Mouse (Mus musculus) gastrocnemius, adult 8-10 months (tissue): ENCODE results near the gene Nuf2. TPM values are rescaled to one million over a fixed set of nuclear protein-coding genes. Genes with fewer than 3 reads are reported as not detected.

Source experiments
- DNase-seq, 2 experiments: peaks; one replicate each; pipeline ENCODE4 v3.0.0; 2022; ENCODE audit warnings: low spot score in 2 of 2
- total RNA-seq, 4 experiments: library from RNA; stranded (reverse); gene quantifications; 2 replicates each; pipeline ENCODE4 v1.2.4; 2022

Gene Nuf2
- total RNA-seq, 4 experiments from 2014 or later, result 0.24 TPM; not detected in 3

GRCm38 (mm10) chr1:169471185-169471584, 60.1 kb downstream of the Nuf2 start:
- DNase-seq, result no peak

GRCm38 (mm10) chr1:169467791-169468190, 63.5 kb downstream of the Nuf2 start:
- DNase-seq, result no peak

DNA sequence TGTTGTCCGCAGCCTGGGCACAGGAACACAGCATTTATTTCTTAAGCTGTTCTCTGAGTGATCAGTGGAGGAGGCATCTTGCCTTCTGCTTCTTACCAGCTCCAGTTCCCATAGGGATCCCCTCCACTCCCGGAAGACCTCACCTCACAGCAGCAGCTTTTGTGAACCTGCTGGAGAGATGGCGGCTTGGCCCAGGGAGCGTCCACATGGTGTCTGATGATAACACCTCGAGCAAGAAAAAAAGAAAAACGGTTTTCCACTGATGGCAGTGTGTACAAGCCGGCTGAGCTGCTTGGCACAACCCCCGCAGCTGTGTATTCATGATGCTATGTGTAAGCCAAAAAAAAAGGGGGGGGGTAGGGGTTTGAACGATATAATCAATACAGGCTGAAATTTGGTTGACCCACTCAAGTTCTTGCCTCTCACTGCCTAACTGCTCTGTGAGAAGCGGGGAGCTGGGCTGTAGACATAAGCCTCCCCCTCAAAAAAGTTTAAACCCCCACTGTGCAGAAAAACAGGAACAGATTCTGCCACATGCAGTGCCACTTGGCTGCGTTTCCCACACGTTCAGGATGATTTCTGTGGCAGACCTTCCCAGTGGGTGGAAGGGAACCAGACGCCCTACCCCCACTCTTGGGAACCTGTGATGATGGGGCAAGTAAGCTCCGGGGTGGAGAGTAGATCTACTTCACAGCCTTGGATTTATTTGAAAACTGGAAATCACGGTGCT, 68.7 kb downstream of the Nuf2 start:
- DNase-seq, result no peak

DNA sequence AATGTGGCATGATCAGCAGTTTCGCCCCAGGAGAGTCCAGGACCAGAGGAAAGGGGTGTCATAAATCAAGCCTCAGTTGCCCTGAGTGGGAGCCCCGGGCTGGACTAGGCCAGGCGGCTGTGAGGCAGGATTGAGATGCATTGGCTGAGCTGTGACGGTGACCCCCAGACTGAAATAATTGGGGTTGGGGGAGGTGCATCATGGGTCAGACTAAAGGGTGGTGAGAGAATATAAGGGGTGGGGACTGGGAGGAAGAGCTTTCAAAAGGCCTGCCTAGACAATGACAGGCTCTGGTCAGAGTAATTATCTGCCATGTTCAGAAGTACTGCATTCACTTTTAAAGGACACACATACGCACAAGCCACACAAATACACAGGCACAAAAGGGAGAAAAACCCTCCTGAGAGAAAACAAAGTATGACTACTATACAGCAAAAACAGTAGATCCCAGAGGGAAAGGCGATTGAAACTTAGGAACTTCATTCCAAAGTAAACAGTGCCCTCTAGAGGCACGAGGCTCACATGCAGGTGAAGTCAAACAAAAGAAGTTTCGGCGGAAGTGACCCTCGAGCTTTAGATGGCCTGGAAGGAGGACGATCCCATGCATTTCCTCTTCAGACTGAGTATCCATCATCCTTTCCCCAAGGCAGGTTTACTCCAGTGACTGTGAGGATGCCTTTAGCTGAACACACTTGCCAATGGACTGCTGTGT, 72.0 kb downstream of the Nuf2 start:
- no peak for DNase-seq

Other genes with a start within 250 kb of the Nuf2 start
- gene Rgs5, start 124.0 kb upstream of the Nuf2 start, total RNA-seq, result 100 to 1,000 TPM; 120 to 184 (median 133) TPM
- gene Rgs4, start 216.2 kb upstream of the Nuf2 start, total RNA-seq, result 1 to 10 TPM; 3.0 to 5.4 (median 3.6) TPM